Mouse (Mus musculus) left cerebral cortex, postnatal 36 days (tissue): ENCODE results near the gene Ncoa7. TPM values are rescaled to one million over a fixed set of nuclear protein-coding genes. Genes with fewer than 3 reads are reported as not detected.
"Not testable (repeated sequence)": the region's sequence is repeated elsewhere in the genome, so short reads cannot be mapped to it uniquely, and the experiment has no call there.

Source experiments
- DNase-seq, 2 experiments: peaks; one replicate each; pipeline ENCODE4 v3.0.0; 2021 to 2022; ENCODE audit warnings: low spot score in 2 of 2, mixed read lengths in 1 of 2
- intact Hi-C: fragments of 180-260 bp; cut with DNase I; formaldehyde crosslinking; loops from one replicate; pipeline ENCODE4 v1.15.1; 2025
- total RNA-seq, 2 experiments: library from RNA; stranded (reverse); gene quantifications; 2 replicates each; pipeline ENCODE4 v1.2.3; 2021

Gene Ncoa7
- total RNA-seq, 2 experiments from 2014 or later = 105 to 109 TPM

DNA sequence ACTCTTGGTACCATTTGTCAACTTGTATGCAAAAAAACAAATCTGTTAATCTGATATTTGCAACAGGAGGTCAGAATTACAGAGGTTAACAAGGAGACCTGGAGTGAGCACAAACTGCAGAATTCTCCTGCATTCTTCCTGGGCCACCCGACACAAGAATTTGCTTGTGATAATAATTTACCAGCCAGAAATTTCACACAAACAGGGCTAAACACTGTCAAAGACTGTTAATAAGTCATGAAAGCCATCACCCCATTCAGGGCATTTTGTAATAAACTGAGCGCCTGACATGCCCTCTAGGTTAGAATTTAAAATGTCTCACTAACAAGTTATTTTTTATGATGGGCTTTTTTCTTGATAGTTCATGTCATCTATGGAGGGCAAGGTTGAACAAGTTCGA is 12.1 kb downstream of the Ncoa7 start:
- no peak for DNase-seq
- intact Hi-C loops = no loop called here

DNA sequence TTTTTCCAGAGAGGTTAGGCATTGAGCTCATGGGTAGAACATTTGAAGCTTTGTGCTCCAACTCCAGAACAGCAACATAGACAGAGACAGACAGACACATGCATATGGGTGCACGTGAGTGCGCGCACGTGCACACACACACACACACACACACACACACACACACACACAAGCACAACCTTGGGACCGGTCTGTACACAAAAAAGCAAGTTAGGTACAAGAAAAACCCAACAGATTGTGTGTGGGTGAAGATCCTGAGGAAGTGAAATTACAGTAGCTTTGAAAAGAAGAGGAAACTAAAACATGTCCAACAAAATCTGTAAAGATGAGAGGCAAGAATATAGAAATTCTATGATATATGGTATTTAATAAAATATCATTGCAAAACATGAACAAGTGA is 13.6 kb downstream of the Ncoa7 start:
- DNase-seq = no peak
- intact Hi-C loops = no loop called here

DNA sequence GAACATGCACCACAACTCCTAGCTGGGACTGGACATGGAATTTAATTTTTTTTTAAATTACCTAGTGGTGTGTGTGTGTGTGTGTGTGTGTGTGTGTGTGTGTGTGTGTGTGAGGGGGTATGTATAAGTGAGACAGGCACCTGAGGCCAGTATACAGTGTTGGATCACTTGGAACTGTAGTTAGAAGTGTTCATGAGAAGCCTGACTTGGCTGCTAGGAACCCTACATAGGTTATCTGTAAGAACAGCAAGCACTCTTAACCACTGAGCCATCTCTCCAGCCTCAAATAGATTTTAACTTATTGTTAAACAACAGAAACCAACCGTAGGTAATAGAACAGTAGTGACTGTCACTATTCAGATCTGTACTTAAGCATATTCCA is 14.8 kb downstream of the Ncoa7 start:
- intact Hi-C loops = no loop called here

DNA sequence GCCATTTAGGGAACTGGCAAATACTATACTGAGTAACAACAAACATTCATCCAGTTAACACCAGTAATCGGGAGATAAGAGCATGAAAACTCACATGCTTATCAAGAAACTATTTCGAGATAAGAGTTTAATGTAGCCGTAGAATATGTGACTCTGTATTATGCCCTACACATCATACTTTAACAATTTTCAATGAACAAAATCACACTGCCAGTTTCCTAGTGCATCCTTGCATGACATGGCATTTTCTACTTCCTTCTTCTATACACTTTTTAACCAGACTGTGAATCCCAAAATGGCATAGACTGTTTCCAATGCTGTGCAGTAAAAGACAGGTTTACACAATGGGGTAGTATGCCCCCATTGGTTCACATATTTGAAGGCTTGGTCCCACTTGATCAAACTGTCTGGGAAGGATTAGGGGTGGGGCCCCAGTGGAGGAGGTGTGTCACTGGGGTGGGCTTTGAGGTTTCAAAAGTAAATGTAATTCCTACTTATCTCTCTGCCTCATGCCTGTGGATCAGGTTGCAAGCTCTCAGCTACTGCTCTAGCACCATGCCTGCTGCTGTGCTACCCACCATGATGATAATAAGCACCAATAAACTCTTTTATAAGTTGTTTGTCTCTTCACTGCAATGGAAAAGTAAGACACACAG is 15.3 kb downstream of the Ncoa7 start:
- intact Hi-C loops = no loop called here

More for the DNA sequence above, 14.8 kb downstream of the Ncoa7 start:
- no peak for DNase-seq

DNA sequence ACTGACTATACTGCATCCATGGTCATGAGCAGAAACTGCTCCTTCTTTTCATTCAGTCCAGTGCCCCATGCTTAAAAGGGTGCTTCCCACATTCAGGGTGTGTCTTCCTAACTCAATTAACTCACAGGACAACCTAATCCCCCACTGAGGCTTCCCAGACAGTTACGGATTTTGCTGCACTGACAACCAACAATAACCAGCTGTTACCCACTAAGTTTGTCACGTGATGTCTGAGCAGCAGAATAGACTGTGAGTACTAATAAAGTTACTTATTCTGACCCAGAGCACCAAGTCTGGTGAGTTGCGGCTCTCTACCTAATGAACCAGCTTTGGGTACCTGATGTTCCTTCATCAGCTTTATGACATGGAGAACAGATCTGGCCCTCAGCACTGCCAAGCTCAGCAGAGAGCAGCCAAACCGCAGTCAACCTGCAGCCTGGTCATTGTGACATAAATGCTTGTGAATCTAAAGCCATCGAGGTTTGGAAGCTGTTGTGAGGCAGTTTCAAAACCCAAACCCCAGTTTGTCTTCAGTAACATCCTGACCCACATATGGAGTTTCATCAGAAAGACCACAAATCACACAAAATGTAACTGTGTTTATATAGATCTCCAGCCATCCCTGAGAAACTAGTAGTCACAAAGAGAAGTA is 16.9 kb downstream of the Ncoa7 start:
- intact Hi-C loops = no loop called here
- DNase-seq = no peak

More for the DNA sequence above, 15.3 kb downstream of the Ncoa7 start:
- DNase-seq = no peak

DNA sequence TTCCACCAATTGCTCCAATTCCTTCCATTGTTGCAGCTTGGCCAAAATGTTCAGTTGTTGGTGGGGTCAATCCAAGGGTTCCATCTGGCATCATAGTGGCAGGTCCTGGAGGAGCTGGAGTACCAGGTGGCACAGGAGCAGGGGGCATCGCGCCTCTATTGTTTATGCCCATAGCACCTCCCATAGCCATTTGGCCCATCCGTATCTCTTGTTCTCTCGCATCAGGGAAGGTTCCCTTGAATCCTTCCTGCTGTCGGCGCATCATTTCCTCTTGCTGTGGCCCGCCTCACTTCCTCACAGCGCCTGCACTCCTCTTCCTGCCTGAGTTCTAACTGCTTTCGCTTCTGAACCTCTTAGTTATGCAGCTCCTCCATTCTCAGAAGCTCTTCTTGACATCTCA is 22.2 kb downstream of the Ncoa7 start:
- DNase-seq, intact Hi-C loops: not testable (repeated sequence)

DNA sequence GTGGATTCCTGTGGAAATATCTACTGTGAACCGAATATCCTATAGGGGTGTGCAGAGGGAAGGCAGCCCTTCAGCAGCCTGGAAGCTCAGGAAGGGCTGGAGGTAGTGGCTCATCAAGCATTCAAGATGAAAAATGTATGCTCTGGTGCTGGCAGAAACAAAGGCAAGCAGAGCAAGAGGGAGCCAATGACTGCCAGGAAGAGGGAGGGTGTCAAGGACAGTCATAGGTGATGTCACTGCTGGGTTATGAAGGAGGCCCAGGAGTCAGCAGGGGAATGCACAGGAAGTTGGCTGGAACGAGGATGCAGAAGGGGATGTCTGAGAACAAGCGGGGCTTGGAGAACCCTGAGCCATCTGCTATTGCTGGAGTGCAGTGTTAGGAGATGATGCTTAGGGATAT is 24.9 kb downstream of the Ncoa7 start:
- intact Hi-C loops = no loop called here
- DNase-seq = no peak

DNA sequence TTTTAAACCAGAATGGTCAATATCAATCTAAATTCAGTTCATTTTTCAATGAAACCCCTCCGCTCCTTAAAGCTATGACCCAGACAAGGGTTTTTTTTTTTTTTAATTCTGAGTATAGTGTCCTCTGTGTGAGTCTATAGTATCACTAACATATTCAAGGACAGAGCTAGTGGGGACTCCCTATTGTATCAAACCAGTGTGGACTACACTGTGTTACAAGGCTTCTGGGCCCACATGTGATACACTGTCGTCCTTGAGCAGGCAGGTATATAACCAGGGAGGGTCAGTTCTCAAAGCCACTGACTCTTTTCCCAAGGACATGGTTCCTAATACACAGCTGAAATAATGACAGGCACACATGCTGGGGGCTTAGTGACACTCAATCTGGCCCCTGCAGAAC is 27.1 kb downstream of the Ncoa7 start:
- DNase-seq = no peak
- intact Hi-C loops = no loop called here

DNA sequence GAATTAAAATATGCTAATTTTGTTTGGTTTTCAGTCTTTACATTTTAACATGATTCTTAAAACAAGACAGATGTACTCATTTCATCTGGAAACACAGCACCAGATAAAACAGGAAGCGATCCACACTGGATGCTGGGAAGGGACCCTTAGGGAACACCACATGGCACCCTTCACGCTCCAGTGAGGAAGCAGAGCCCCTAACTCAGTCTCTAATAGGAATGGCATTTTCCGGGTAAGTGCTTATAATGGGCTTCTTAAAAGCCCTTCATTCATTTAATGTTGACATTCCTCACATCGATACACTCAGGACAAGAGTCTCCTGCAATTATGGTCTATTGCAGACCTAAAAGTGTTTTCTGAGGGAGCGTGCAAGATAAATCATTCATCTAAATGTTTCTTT is 27.6 kb downstream of the Ncoa7 start:
- intact Hi-C loops = no loop called here
- DNase-seq = no peak

DNA sequence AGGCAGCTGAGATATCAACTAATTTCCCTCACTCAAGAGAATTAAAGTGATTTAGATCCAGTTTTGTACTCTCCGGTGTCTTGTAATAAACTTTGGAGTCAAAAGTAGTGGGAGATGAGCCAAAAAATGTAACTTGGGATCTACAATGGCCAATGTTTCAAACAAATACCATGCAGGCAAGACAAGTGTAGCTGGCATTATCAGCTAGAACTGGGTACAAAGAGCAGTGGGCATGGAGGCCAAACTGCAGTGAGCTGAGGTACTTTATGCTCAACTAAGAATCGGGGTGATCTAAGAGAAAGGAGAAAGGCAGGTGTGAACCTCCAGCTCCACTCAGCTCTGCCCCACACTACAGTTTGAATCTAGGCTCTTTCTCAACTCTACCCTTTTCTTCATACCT is 28.7 kb downstream of the Ncoa7 start:
- intact Hi-C loops = no loop called here
- no peak for DNase-seq

DNA sequence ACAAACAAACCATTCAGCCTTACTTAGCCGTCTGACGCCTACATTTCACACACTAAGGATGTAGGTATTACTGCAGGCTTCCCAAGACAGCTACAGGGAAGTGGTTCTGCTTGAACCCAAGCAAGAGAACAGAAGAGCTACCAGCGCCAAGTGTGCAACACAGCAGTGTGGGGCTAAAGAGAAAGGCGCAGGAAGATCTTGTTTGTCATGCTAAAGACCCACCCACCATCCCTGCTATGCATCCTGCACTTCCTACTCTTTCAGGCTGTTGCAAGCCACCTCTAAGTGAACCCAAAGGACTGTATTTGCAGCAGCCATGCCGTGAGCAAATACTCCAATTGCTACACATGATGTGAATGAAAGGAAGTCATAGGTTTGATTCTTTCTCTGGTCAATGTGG is 29.9 kb downstream of the Ncoa7 start:
- DNase-seq = no peak
- intact Hi-C loops = no loop called here

DNA sequence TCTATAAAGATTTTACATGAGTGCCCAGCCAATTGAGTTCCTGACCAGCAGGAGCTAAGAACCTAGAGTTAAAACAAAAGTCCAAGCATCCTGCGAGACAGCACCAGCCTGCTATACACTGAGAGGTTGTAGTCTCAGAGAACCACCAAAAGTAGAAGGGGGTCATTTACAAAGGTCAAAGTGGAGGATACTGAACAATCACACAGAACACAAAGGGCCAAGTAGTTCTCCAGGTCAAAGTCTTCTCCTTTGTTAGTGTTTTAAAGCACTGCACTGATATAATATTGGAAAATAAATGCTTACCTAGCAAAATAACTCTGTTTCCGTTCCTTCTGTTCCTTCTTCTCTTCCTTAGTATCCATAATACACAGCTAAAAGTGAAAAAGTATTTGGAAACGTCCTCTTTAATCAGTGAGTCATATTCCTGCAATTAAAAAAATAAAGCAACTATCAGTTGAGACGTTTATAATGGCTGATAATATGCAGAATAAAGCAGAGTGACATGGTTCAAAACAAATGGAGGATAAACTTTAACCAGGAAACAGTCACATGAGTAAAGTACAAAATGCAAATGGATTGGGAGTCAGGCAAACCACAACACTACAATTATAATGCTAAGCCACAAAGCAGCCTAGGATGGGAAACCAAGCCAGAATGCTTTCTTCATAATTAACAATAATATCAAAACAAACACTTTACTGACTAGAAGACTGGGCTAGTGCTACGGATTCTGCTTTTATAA is 31.5 kb downstream of the Ncoa7 start:
- intact Hi-C loops = no loop called here
- no peak for DNase-seq

DNA sequence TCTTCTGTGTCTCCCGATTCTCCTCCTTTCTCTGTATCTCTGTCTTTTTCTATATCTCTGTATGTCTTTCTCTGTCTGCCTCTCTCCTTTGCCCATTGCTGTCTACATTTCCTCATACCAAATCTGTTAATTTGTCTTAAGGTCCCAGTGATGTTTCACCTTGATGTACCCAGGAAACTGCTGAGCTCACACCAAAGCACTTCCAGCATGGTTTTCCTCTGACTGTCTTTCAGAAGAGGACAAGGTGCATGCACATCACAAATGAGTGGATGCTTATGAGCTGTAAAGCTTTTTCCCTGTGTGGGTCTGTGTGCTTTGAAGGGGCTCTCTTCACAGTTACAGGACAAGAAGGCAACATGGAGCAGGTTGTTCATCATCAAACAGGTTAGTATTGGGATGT is 34.3 kb downstream of the Ncoa7 start:
- intact Hi-C loops = no loop called here
- DNase-seq = no peak

DNA sequence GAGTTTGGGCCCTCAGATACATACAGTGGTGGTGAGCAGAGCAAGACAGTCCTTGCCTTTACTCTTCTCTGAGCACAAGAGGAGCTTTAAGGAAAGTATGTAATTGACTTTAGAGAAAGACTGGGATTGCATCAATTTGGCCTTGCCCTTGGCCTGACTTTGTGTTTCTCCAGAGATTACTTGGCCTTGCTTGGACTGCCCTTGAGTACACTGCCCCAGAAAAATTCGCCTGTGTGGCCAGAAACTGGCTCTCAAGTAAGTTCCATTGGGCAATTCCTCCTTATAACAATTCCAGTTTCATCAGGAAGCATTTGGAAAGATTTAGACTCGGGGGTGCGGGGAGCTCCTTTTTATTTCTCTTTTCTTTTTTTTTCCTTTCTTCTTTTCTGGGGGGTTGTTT is 34.9 kb downstream of the Ncoa7 start:
- intact Hi-C loops = no loop called here
- DNase-seq = no peak

DNA sequence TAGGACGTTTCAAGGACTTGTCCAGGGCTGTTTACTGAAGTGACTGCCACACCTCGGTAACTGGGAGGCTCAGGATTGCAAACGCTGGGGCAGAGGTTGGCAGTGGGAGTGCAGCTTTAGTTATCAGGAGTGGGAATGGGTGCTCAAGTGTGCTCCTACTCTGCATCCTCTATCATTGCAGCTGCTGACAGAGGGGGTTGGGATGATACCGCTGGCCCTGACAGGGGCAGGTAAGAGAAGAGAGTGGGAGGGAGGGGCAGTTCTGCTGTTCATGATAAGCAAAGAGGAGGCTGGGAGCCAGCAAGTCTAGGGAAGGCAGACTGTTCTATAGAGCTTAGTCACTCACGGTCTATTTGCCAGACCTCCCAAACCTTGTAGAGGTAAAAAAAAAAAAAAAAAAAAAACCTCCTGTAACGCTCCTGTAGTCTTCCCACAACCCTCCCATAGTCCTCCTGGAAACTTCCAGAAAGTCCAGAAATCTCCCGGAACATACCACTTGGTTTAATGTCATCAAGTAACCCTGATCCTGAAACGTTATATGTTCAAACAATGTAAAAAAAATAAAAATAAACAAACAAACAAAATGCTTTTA is 39.9 kb downstream of the Ncoa7 start:
- DNase-seq = no peak
- intact Hi-C loops = no loop called here

DNA sequence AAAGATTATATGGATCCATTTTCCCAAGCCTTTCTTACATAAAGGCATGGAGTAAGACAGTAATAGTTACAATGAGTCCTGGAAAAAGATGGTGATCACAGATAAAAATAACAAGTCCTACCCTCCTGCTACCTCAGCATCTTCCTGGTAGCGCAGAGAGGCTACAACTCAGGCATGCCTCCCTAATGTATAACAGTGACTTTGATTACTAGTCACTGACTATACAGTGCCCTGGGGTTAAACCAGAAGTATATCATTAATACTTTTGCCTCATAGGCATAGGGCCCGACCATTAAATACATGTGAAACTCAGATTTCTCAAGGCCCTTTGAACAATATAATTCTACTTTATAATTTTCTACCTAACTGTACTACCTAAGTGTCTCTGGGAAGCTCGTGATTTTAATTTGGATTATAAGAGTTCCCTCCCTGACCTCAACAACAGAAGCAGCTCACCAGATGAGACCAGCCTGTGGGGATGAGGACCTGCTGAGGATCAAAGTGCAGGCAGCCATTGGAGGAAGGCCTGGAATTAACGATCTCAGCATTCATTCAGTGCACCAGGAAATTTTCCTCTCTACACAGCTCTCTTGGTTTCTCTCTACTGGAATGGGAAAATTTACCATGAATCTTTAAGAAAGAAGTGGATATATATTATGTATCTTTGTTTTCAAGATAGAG is 40.7 kb downstream of the Ncoa7 start:
- no peak for DNase-seq
- intact Hi-C loops = no loop called here

DNA sequence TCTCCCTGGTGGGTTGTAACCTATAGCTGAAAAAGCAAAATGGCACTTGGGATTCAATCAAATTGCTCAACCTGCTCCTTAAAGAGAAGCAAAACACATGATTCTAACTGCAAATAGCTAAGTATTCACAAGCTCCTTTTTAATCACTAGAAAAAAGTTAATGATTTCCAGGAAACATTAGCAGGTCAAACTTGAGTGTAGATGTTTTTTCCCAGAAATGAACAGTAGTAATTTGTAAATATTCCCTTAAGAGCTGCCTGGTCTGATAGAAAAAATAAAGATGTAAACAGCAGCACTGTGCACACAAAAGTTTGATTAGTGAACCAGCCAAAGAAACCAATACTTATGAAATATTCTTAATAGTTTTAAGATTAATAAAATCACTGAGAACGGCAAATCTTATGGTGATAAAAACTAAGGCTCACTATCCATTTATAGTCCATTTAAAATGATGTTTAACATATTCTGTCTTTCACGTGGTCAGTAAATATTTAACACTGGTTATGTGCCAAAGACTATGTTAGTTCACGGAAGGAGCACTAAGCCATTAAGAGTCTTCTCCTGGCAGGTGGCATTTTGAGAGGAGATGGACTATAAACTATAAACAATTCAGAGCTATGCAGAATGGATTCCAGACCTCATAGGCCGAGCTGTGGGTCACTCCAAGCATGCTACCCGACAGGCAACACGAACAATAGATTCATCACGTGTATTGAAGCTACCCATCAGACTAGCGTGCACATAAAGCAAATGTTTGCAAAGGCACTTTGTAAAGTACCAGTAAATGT is 43.6 kb downstream of the Ncoa7 start:
- DNase-seq = no peak
- intact Hi-C loops = no loop called here

DNA sequence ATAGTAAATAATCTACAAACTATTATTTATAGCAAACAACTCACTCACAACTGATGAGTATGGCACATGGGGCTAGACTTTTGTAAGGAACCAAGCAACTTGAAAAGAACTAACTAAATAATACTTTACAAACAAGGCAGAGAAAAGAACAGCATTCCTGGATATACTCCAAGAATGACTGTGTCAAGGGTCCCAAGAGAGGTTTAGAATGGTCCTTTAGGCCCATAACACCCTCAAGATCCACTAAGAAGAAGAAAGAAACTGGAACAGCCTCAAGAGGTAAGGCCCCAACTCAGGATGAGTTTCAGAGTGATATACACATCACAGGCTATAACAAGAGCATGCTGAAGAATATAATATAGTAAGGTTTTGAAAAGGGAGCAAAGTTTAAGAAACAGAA is 47.1 kb downstream of the Ncoa7 start:
- intact Hi-C loops = no loop called here

DNA sequence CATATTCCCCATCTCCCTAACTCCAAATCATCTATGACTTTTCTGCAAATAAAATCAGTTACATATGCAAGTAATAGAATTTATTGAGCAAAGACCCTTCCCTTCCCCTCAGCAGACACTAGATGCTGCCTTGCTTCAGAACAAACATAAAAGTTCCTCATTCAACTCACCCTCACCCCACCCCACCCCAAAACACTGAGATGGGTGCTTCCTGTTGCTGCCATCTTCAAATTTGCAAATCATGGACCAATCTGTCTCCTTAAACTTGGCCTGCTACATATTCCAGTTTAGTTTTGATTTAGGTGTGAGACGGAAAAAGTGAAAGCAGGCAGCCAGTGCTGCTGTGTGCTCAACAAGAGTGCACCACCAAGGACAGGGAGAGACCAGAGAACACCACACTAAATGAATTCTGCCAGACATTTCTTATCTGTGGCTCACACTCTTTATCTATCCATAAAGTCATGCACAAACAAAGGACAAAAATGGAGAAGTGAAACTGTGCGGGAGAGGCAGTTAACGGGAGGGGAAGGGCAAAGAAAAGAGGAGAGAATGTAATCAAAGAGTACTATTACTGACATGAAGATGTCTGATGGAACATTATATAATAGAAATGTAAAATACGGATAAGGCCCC is 48.2 kb downstream of the Ncoa7 start:
- DNase-seq = no peak
- intact Hi-C loops = no loop called here

More for the DNA sequence above, 47.1 kb downstream of the Ncoa7 start:
- no peak for DNase-seq
